8 mouse cellular contexts compared by ENCODE assay signal in genomic region chr9:96696141-96696561, GRCm38 (mm10). TPM values are rescaled to one million over a fixed set of nuclear protein-coding genes. Genes with fewer than 3 reads are reported as not detected.
DNase-seq lines count a peak whose midpoint lies in the region; ATAC-seq lines count a peak whose summit lies in the region.

No protein-coding gene starts in this region.

- H3K9me3 ChIP-seq in hindbrain, embryonic 12.5 days (replicated peaks): peaks cover 6% of the 10 kb centered on the region

- no peak overlapping the region for H3K4me2 ChIP-seq in hindbrain, embryonic 12.5 days (replicated peaks)

- no peak overlapping the region for H3K27ac ChIP-seq in hindbrain, embryonic 12.5 days

- 0 out of 2 replicates have a peak, but pooled peaks cover 4% of the 10 kb centered on the region for H3K4me1 ChIP-seq in hindbrain, embryonic 12.5 days

- H3K4me3 ChIP-seq in hindbrain, embryonic 12.5 days: no peak overlapping the region

- ATAC-seq in hindbrain, embryonic 12.5 days (ENCODE audit: low FRiP score): no peak

- WGBS in hindbrain, embryonic 12.5 days: 77% methylated on average over 12 of the region's 12 CpGs

- no peak overlapping the region for H3K9ac ChIP-seq in hindbrain, embryonic 12.5 days

- H3K36me3 ChIP-seq in hindbrain, embryonic 12.5 days: 0 out of 2 replicates have a peak, but pooled peaks cover 7% of the 10 kb centered on the region

- DNase-seq in layer of hippocampus, adult 11-12 months (ENCODE audit: low spot score): peak; percentile 74
- DNase-seq in layer of hippocampus, postnatal 10 days (ENCODE audit: low spot score in 2 of 2): no peak
- DNase-seq in frontal cortex, adult 2 months (ENCODE audit: extremely low spot score in 1 of 2, low spot score in 1 of 2): peak; percentile 78 to 84
- peak; percentile 46 to 47 for DNase-seq in layer of hippocampus, postnatal 25 days (ENCODE audit: extremely low spot score in 1 of 2, low spot score in 1 of 2)
- DNase-seq in telencephalon, adult 2 months (ENCODE audit: low read depth, low spot score): peak; percentile 94
- no peak for DNase-seq in embryo, embryonic 10 days (ENCODE audit: low spot score)
- DNase-seq in ovary, postnatal 14 days (ENCODE audit: low spot score): no peak

- H3K27me3 ChIP-seq in hindbrain, embryonic 12.5 days: no peaks in the 10 kb centered on the region

RNA-seq across cellular contexts. Expression of gene Zbtb38, which starts 56.5 kb away (rescaled TPM):
- total RNA-seq in layer of hippocampus, postnatal 10 days (2021): 10 to 100 TPM; 42.3 to 45.2 TPM
- polyA plus RNA-seq in frontal cortex, adult 2 months (2012; rRNA removed): 19.0 and 20.5 TPM in 2 replicates
- total RNA-seq in layer of hippocampus, postnatal 25 days (2021): 10 to 100 TPM; 53.0 to 54.6 TPM
- 18.0 and 20.0 TPM in 2 replicates for polyA plus RNA-seq in hindbrain, embryonic 12.5 days (2016; fragmentation: Nextera tagmentation; extraction: Ambion mirVana)

Comparison
In these comparisons a context has a peak if more than half of its experiments do, and no peak if none do; other contexts are left out.
1. DNase-seq: peak in layer of hippocampus, adult 11-12 months (single experiment), frontal cortex, adult 2 months (2 of 2), layer of hippocampus, postnatal 25 days (2 of 2) and telencephalon, adult 2 months (single experiment); none in layer of hippocampus, postnatal 10 days (0 of 2), embryo, embryonic 10 days (single experiment) and ovary, postnatal 14 days (single experiment).